Mouse (Mus musculus) thymus, adult 2 months (tissue): ENCODE measurements around the gene Tub.

Experiments
- CTCF ChIP-seq: fragments of 200-500 bp; IDR thresholded peaks from 2 replicates; pipeline ENCODE4 v1.5.1; 2012; ENCODE audit warnings: mild to moderate bottlenecking, control low read depth, low read length, moderate library complexity, borderline replicate concordance; ENCODE audit not compliant: control insufficient read depth, poor library complexity, insufficient read depth; ENCODE audit errors: extremely low read depth
- POLR2A ChIP-seq: fragments of 200-500 bp; IDR thresholded peaks from 2 replicates; pipeline ENCODE4 v1.6.1; 2012; ENCODE audit warnings: mild to moderate bottlenecking, low read length, control low read depth, moderate library complexity; ENCODE audit not compliant: control insufficient read depth, poor library complexity, insufficient read depth; ENCODE audit errors: extremely low read depth

GRCm38 (mm10) chr7:108954185-108954584 is 4.0 kb downstream of the Tub start:
- TF ChIP-seq CTCF (no peak), POLR2A (no peak)
